Mouse (Mus musculus) liver, adult 2 months (tissue): ENCODE measurements at regions not wholly inside any gene's neighbourhood (a gene's known extent, or its start where the extent isn't known, plus 50 kb on each side); places are given as distances from the start of the nearest gene placed in this dataset.

Experiments used
- DNase-seq: peaks from one replicate; pipeline ENCODE4 v3.0.0-alpha.2; 2011; ENCODE audit warnings: low read depth, low spot score; ENCODE audit errors: extremely low read depth
- H3K27ac ChIP-seq: fragments of 200-500 bp; replicated peaks from 2 replicates; pipeline ENCODE4 v1.5.1; 2012; ENCODE audit warnings: low read depth, mild to moderate bottlenecking, control low read depth, inconsistent platforms, low read length; ENCODE audit not compliant: insufficient read depth
- H3K27me3 ChIP-seq: fragments of 200-500 bp; 2 replicates; pipeline ENCODE4 v1.6.1; 2012; ENCODE audit warnings: mild to moderate bottlenecking, moderate library complexity, low read length, inconsistent platforms; ENCODE audit not compliant: control insufficient read depth, insufficient read depth
- H3K36me3 ChIP-seq: fragments of 200-500 bp; 2 replicates; pipeline ENCODE4 v1.6.1; 2012; ENCODE audit warnings: low read length, inconsistent platforms; ENCODE audit not compliant: control insufficient read depth, insufficient read depth
- H3K4me1 ChIP-seq: fragments of 200-500 bp; 2 replicates; pipeline ENCODE4 v1.6.1; 2011; ENCODE audit warnings: low read length; ENCODE audit not compliant: control insufficient read depth, insufficient read depth
- H3K4me3 ChIP-seq: fragments of 200-500 bp; 2 replicates; pipeline ENCODE4 v1.5.1; 2011; ENCODE audit warnings: low read depth, mild to moderate bottlenecking, control low read depth, low read length, moderate library complexity; ENCODE audit not compliant: insufficient read depth
- H3K79me2 ChIP-seq: fragments of 200-500 bp; 2 replicates; pipeline ENCODE4 v1.6.1; 2012; ENCODE audit warnings: inconsistent platforms, mild to moderate bottlenecking, low read length, moderate library complexity; ENCODE audit not compliant: control insufficient read depth, insufficient read depth
- H3K9ac ChIP-seq: fragments of 200-500 bp; 2 replicates; pipeline ENCODE4 v1.6.1; 2012; ENCODE audit warnings: low read depth, mild to moderate bottlenecking, control low read depth, inconsistent platforms, low read length
- CTCF ChIP-seq: fragments of 200-500 bp; IDR thresholded peaks from 2 replicates; pipeline ENCODE4 v1.5.1; 2011; ENCODE audit warnings: low read depth, low read length, control low read depth
- POLR2A ChIP-seq: fragments of 200-500 bp; IDR thresholded peaks from 2 replicates; pipeline ENCODE4 v1.6.1; 2011; ENCODE audit warnings: low read length, control low read depth; ENCODE audit not compliant: insufficient read depth; ENCODE audit errors: extremely low read depth
- WGBS: fragments of 180-500 bp; shearing (Covaris S2); methylation state at CpG from one replicate; pipeline ENCODE4 v1.1.7; 2018; 5-methylcytosine and 5-hydroxymethylcytosine counted together

- Histone ChIP-seq H3K9ac (no peak overlapping the region), H3K27me3 (no peaks in the 10 kb centered on the region), H3K4me1 (no peaks in the 10 kb centered on the region), H3K4me3 (no peak overlapping the region), H3K36me3 (no peaks in the 10 kb centered on the region), H3K27ac (no peak overlapping the region), H3K79me2 (no peaks in the 10 kb centered on the region)
- 86% methylated on average over 14 of the region's 14 CpGs for WGBS
- DNase-seq = no peak
- no peak for TF ChIP-seq POLR2A
- no peak for TF ChIP-seq CTCF
Observed at GRCm38 (mm10) chr13:69242544-69243296, 243.4 kb upstream of the Adcy2 start.

- Histone ChIP-seq H3K27me3 (no peaks in the 10 kb centered on the region), H3K27ac (no peak overlapping the region), H3K36me3 (no peaks in the 10 kb centered on the region), H3K79me2 (no peaks in the 10 kb centered on the region), H3K4me1 (no peaks in the 10 kb centered on the region), H3K4me3 (no peak overlapping the region), H3K9ac (no peak overlapping the region)
- 94% methylated on average over 4 of the region's 4 CpGs for WGBS
- DNase-seq = no peak
- no peak for TF ChIP-seq CTCF
- no peak for TF ChIP-seq POLR2A
Observed at GRCm38 (mm10) chr13:69250334-69251129, 251.2 kb upstream of the Adcy2 start.

GRCm38 (mm10) chr13:69251130-69251561 is 251.8 kb upstream of the Adcy2 start:
- no peak for DNase-seq
- TF ChIP-seq POLR2A (no peak), CTCF (no peak)
- Histone ChIP-seq H3K79me2 (no peaks in the 10 kb centered on the region), H3K27ac (no peak overlapping the region), H3K4me1 (no peaks in the 10 kb centered on the region), H3K4me3 (no peak overlapping the region), H3K36me3 (no peaks in the 10 kb centered on the region), H3K9ac (no peak overlapping the region), H3K27me3 (no peaks in the 10 kb centered on the region)
- 85% methylated on average over 6 of the region's 6 CpGs for WGBS

GRCm38 (mm10) chr13:69252335-69252734 is 253.0 kb upstream of the Adcy2 start:
- TF ChIP-seq POLR2A (no peak), CTCF (no peak)
- H3K36me3 ChIP-seq = no peaks in the 10 kb centered on the region
- no peak for DNase-seq
- H3K27ac ChIP-seq = no peak overlapping the region
- no peak overlapping the region for H3K4me3 ChIP-seq
- H3K27me3 ChIP-seq = no peaks in the 10 kb centered on the region
- H3K79me2 ChIP-seq = no peaks in the 10 kb centered on the region
- H3K9ac ChIP-seq = no peak overlapping the region
- H3K4me1 ChIP-seq = no peaks in the 10 kb centered on the region
- WGBS = 84% methylated on average over 10 of the region's 10 CpGs

GRCm38 (mm10) chr13:69260485-69260884 is 261.1 kb upstream of the Adcy2 start:
- Histone ChIP-seq H3K9ac (no peak overlapping the region), H3K4me1 (peaks cover 4% of the 10 kb centered on the region), H3K79me2 (no peaks in the 10 kb centered on the region), H3K4me3 (no peak overlapping the region), H3K36me3 (no peaks in the 10 kb centered on the region), H3K27me3 (no peaks in the 10 kb centered on the region), H3K27ac (no peak overlapping the region)
- 89% methylated on average over 5 of the region's 5 CpGs for WGBS
- no peak for DNase-seq
- TF ChIP-seq CTCF = no peak
- TF ChIP-seq POLR2A = no peak

GRCm38 (mm10) chr13:69260972-69261371 is 261.6 kb upstream of the Adcy2 start:
- Histone ChIP-seq H3K79me2 (no peaks in the 10 kb centered on the region), H3K36me3 (no peaks in the 10 kb centered on the region), H3K9ac (no peak overlapping the region), H3K4me3 (no peak overlapping the region), H3K27me3 (no peaks in the 10 kb centered on the region), H3K27ac (no peak overlapping the region), H3K4me1 (peaks cover 4% of the 10 kb centered on the region)
- no peak for DNase-seq
- WGBS = 92% methylated on average over 4 of the region's 4 CpGs
- TF ChIP-seq CTCF (no peak), POLR2A (no peak)
